Mouse (Mus musculus): Measurements from ENCODE around the gene Zfp750.

DNA sequence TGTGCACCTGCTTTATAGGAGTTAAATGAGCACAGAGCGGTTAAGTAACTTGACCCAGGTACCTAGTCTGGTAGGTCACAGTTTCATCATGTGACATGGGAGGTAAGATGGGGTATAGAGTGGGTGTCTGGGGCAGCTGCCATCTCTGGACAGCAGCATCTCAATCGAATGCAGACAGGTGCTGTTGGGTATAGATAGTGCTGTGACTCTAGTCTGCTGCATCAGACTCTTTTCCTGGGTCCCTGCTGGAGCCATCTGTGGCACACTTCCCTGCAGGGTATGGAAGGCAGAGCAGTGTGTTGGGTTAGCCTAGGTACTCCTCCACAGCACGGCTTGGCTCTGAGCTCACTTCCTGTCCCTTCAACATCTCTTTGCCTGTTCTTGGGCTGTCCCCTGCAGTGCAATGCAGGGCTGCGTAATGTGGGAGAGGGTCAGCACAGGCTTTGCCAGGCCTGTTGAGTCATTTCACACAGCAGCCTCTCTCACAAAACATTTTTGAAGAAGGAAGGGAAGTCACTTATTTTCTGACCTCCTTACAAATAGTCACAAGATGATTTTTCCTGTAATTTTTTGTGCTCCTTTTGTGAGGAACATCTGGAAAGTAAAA is 3.1 kb upstream of the Zfp750 start:
- TF ChIP-seq HCFC1 (IDR thresholded peaks at IDR 0.05; ENCODE audit: low read depth, low read length), result no peak
- TF ChIP-seq CTCF (IDR thresholded peaks at IDR 0.05 in 2 of 3, conservative IDR thresholded peaks at IDR 0.05 in 1 of 3; ENCODE audit: control insufficient read depth in 1 of 3, insufficient read depth in 1 of 3, low read depth in 2 of 3, low read length in 3 of 3, poor library complexity in 1 of 3, severe bottlenecking in 1 of 3), result no peak
- TF ChIP-seq MAZ (IDR thresholded peaks at IDR 0.05; ENCODE audit: low read depth, low read length), result no peak
- no peak for TF ChIP-seq POLR2A (IDR thresholded peaks at IDR 0.05; ENCODE audit: control insufficient read depth in 1 of 2, insufficient read depth in 1 of 2, low read depth in 1 of 2, low read length in 2 of 2, poor library complexity in 1 of 2)
- no peak for TF ChIP-seq POLR2AphosphoS2 (IDR thresholded peaks at IDR 0.05; ENCODE audit: low read length)
- TF ChIP-seq E2F4 (IDR thresholded peaks at IDR 0.05; ENCODE audit: borderline replicate concordance, low read depth, low read length), result no peak
- no peak for TF ChIP-seq EP300 (IDR thresholded peaks at IDR 0.05; ENCODE audit: low read depth in 1 of 2, low read length in 2 of 2)
- no peak for TF ChIP-seq TAL1 (IDR thresholded peaks at IDR 0.05; ENCODE audit: low read length)
- no peak for TF ChIP-seq ETS1 (IDR thresholded peaks at IDR 0.05; ENCODE audit: low read depth, low read length)
- no peak for TF ChIP-seq TBP (IDR thresholded peaks at IDR 0.05; ENCODE audit: low read depth, low read length)
- no peak for TF ChIP-seq MAX (IDR thresholded peaks at IDR 0.05; ENCODE audit: low read length)
- TF ChIP-seq ZC3H11A (IDR thresholded peaks at IDR 0.05; ENCODE audit: low read depth, low read length), result no peak
